Mouse (Mus musculus): Measurements from ENCODE around the gene Edn1. TPM values are rescaled to one million over a fixed set of nuclear protein-coding genes. Genes with fewer than 3 reads are reported as not detected.

Gene Edn1
- total and polyA plus RNA-seq, 3 experiments, result not detected

- H3K4me2 ChIP-seq (ENCODE audit: insufficient read depth, low read depth, poor library complexity, severe bottlenecking), result peak overlapping the region; percentile 85
- no peak for DNase-seq (ENCODE audit: extremely low read depth)
- in situ Hi-C loops (cut with MboI; ENCODE audit: low pct_ligation_motif_present, low pct_unique_long_range_greater_than_20kb, low sequenced_read_pairs), result no loop called here
- peaks cover 3% of the 10 kb centered on the region for H3K9me3 ChIP-seq (replicated peaks; ENCODE audit: low read length)
- peaks cover 4 to 6% of the 10 kb centered on the region in 2 experiments; a peak in 3 of 4 replicates for H3K4me1 ChIP-seq (ENCODE audit: control insufficient read depth in 1 of 2, insufficient read depth in 2 of 2)
- no peaks in the 10 kb centered on the region for H3K79me2 ChIP-seq (replicated peaks; ENCODE audit: control insufficient read depth, extremely low read depth, insufficient read depth, poor library complexity, severe bottlenecking)
- H3K27me3 ChIP-seq (replicated peaks), result no peaks in the 10 kb centered on the region
- H3K27ac ChIP-seq (ENCODE audit: insufficient read depth, low read depth), result no peak overlapping the region
- dilution Hi-C loops (cut with MboI; ENCODE audit: extremely low pct_ligation_motif_present, extremely low pct_unique_long_range_greater_than_20kb, low sequenced_read_pairs), result no loop called here
- peak overlapping the region in 2 of 3 experiments; percentile 10 to 11 for H3K4me3 ChIP-seq (replicated peaks in 1 of 3; ENCODE audit: low read depth in 2 of 3, low read length in 2 of 3, poor library complexity in 1 of 3)
- H3K9ac ChIP-seq (ENCODE audit: insufficient read depth, low read depth), result no peak overlapping the region
- H3K36me3 ChIP-seq (replicated peaks in 1 of 2; ENCODE audit: control insufficient read depth in 1 of 2, insufficient read depth in 1 of 2, low read length in 1 of 2), result no peaks in the 10 kb centered on the region
- TF ChIP-seq ZC3H11A (IDR thresholded peaks at IDR 0.05; ENCODE audit: low read depth, low read length) (no peak), MXI1 (IDR thresholded peaks at IDR 0.05; ENCODE audit: low read depth, low read length) (no peak), JUN (IDR thresholded peaks at IDR 0.05; ENCODE audit: insufficient read depth, low read depth, low read length) (no peak), RAD21 (IDR thresholded peaks at IDR 0.05; ENCODE audit: low read depth, low read length) (no peak), ZMIZ1 (IDR thresholded peaks at IDR 0.05; ENCODE audit: low read depth, low read length) (no peak), TBP (conservative IDR thresholded peaks at IDR 0.05; ENCODE audit: low read depth, low read length) (no peak), MEF2A (IDR thresholded peaks at IDR 0.05; ENCODE audit: borderline replicate concordance, low read depth, low read length) (no peak), E2F4 (IDR thresholded peaks at IDR 0.05; ENCODE audit: insufficient replicate concordance, low read depth, low read length) (no peak), KAT2A (IDR thresholded peaks at IDR 0.05; ENCODE audit: insufficient replicate concordance, low read length) (no peak), EP300 (IDR thresholded peaks at IDR 0.05; ENCODE audit: low read length) (no peak), UBTF (IDR thresholded peaks at IDR 0.05; ENCODE audit: low read depth, low read length) (no peak), PAX5 (IDR thresholded peaks at IDR 0.05; ENCODE audit: low read length) (no peak), MAZ (IDR thresholded peaks at IDR 0.05; ENCODE audit: low read depth, low read length) (no peak)
Measured at GRCm38 (mm10) chr13:42351675-42352074, 50.4 kb downstream of the Edn1 start.

Other genes starting within 250 kb of the Edn1 start
- 18.5 and 24.9 TPM in 2 replicates for gene Hivep1, start 249.5 kb upstream of the Edn1 start, total RNA-seq (2012; rRNA removed)
- 7.0 and 7.5 TPM in 2 replicates for gene Hivep1, start 249.5 kb upstream of the Edn1 start, total RNA-seq (2014; rRNA removed)
- 46.4 and 53.3 TPM in 2 replicates for gene Hivep1, start 249.5 kb upstream of the Edn1 start, polyA plus RNA-seq (2012; ENCODE audit: insufficient read length, low read depth)